Mouse (Mus musculus) bone marrow macrophage, adult 2 months (primary cell): Measurements from ENCODE around the gene Hspd1.

Source experiments
- CTCF ChIP-seq: IDR thresholded peaks from 2 replicates; pipeline ENCODE4 v1.5.1; 2012; ENCODE audit warnings: low read depth, mild to moderate bottlenecking, low read length, moderate library complexity
- POLR2A ChIP-seq: IDR thresholded peaks from 2 replicates; pipeline ENCODE4 v1.6.1; 2012; ENCODE audit warnings: mild to moderate bottlenecking, low read depth, low read length, borderline replicate concordance

DNA sequence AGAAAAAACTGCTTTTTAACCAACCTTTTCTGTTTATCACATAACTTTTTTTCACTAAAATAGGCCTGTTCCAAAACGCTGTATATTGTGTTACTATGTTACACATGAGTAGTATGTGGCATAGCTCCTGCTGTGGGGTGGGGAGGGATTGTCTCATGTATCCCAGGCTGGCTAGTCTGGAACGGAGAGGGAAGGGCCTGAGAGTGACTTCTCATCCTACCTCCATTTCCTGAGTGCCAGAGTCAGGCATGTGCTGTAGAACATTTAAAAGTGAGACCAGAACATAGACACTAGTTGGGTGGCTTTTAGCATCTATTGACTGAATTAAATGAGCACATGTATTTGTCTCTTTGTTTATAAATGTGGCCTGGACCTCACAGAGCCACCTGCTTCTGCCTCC lies 45.1 kb upstream of the Hspd1 start:
- no peak for TF ChIP-seq POLR2A
- TF ChIP-seq CTCF = no peak
